ENCODE assay signal across 8 mouse cellular contexts in genomic region chr7:95253862-95254545, GRCm38 (mm10).
"Had no signal": no experiment of that assay in that cellular context is flagged by ENCODE, and none has a peak within 500 bp of the region (broad histone marks: within the 10 kb centered on the region; RNA-seq: fewer than 3 reads in every experiment).

No protein-coding gene starts in this region.

- H3K36me3 ChIP-seq: limb, embryonic 12.5 days; liver, embryonic 13.5 days; midbrain, embryonic 13.5 days had no signal

- H3K27me3 ChIP-seq: limb, embryonic 12.5 days; liver, embryonic 13.5 days; midbrain, embryonic 13.5 days had no signal

- H3K4me1 ChIP-seq: limb, embryonic 12.5 days; liver, embryonic 13.5 days; midbrain, embryonic 13.5 days had no signal

- H3K4me3 ChIP-seq: limb, embryonic 12.5 days; liver, embryonic 13.5 days; midbrain, embryonic 13.5 days had no signal

- H3K27ac ChIP-seq: limb, embryonic 12.5 days; liver, embryonic 13.5 days; midbrain, embryonic 13.5 days had no signal

- ATAC-seq: liver, postnatal 0 days; midbrain, embryonic 13.5 days had no signal

- H3K4me2 ChIP-seq: limb, embryonic 12.5 days; liver, embryonic 13.5 days; midbrain, embryonic 13.5 days had no signal

- H3K9me3 ChIP-seq: limb, embryonic 12.5 days; liver, embryonic 13.5 days; midbrain, embryonic 13.5 days had no signal

- DNase-seq: kidney, postnatal 36 days; liver; liver, embryonic 13.5 days; liver, postnatal 0 days; right cerebral cortex, postnatal 25 days; thymus, postnatal 36 days had no signal

- H3K9ac ChIP-seq: limb, embryonic 12.5 days; liver, embryonic 13.5 days; liver, postnatal 0 days; midbrain, embryonic 13.5 days had no signal
